Mouse (Mus musculus): ENCODE measurements around the gene Midn. TPM values are rescaled to one million over a fixed set of nuclear protein-coding genes. Genes with fewer than 3 reads are reported as not detected.

Gene Midn
- polyA plus RNA-seq, 1 experiment from 2014 or later = 18.3 TPM

DNA sequence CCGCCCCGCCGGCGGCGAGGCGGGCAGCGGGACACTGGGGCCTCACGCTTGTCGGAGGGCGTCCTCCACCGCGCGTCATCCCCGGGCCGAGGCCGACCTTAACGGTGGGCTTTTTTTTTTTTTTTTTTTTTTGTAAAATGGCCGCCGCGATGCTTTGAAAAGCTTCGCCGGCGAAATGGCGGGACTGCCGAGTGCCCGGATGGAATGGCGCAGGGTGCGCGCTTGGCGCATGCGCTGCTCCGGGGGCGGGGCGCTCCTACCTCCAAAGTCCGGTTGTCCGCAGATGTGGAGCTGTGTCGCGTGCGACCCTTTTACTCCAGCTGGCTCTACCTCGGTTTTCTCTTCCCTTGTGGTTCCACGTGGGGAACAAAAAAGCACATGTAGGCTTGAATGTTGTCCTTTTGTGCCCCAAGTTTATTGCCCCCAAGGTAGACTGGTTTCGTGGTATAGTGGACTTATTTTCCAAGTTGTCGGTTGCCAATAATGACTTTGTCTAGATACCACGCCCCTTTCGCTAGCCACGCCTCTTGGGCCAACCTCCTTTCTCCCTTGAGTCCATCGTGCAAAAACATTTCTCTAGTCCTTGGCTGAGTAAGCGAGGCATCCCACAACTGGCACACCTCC is 20.1 kb downstream of the Midn start:
- H3K36me3 ChIP-seq = peaks cover 27% of the 10 kb centered on the region
- WGBS = under 1% methylated on average over 44 of the region's 48 CpGs
- no peaks in the 10 kb centered on the region for H3K9me3 ChIP-seq (replicated peaks)
- peak overlapping the region; percentile 86 for H3K4me3 ChIP-seq (replicated peaks)
- H3K27ac ChIP-seq (replicated peaks) = peak overlapping the region; percentile 100
- peak overlapping the region; percentile 76 for H3K4me2 ChIP-seq (replicated peaks)
- peak overlapping the region; percentile 100 for H3K9ac ChIP-seq
- peaks cover 67% of the 10 kb centered on the region for H3K4me1 ChIP-seq
- no peaks in the 10 kb centered on the region for H3K27me3 ChIP-seq
- peak; percentile 8; the same call in 1 of the 2 replicates for ATAC-seq (ENCODE audit: insufficient number of reproducible peaks, low FRiP score, low TSS enrichment, low read depth)

DNA sequence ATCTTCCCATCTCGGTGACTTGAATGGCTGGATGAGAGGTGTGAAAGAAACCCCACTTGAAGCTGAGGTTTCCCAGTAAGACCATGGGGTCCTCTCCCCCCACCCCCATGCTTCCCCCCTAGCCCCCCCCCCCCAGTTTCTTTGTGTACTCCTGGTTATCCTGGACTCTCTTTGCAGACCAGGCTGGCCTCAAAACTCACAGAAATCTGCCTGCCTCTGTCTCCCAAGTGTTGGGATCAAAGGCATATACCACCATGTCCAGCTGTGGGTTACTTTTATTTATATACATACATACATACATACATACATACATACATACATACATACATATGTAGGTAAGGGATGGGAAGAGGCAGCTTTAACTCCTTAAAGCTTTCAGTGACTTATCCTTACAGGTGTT is 21.0 kb downstream of the Midn start:
- Histone ChIP-seq H3K27ac (replicated peaks) (peak overlapping the region; percentile 100; the same call in 1 of the 2 replicates), H3K4me1 (peaks cover 63% of the 10 kb centered on the region), H3K4me3 (replicated peaks) (peak overlapping the region; percentile 86), H3K9ac (peak overlapping the region; percentile 50; the same call in 1 of the 2 replicates), H3K4me2 (replicated peaks) (peak overlapping the region; percentile 76), H3K9me3 (replicated peaks) (no peaks in the 10 kb centered on the region), H3K36me3 (peaks cover 27% of the 10 kb centered on the region), H3K27me3 (no peaks in the 10 kb centered on the region)
- ATAC-seq (ENCODE audit: insufficient number of reproducible peaks, low FRiP score, low TSS enrichment, low read depth) = no peak
- 58% methylated on average over 1 of the region's 1 CpGs for WGBS

DNA sequence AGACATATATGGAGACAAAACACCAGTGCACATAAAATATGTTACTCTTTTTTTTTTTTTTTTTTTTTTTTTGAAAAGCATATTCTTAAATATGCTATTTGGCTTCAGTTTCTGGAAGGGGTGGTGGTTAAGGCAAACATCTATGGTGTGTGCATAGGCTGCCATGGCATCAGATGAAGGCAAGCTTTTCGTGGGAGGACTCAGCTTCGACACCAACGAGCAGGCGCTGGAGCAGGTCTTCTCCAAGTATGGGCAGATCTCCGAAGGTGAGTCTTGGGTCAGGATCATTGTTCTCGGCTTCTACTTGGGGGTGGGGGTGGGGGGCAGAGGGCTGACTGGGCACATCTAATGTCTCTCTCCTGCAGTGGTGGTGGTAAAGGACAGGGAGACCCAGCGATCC is 21.6 kb downstream of the Midn start:
- H3K27ac ChIP-seq (replicated peaks) = no peak overlapping the region
- ATAC-seq (ENCODE audit: insufficient number of reproducible peaks, low FRiP score, low TSS enrichment, low read depth) = no peak
- peaks cover 27% of the 10 kb centered on the region for H3K36me3 ChIP-seq
- no peaks in the 10 kb centered on the region for H3K27me3 ChIP-seq
- H3K4me3 ChIP-seq (replicated peaks) = no peak overlapping the region
- H3K4me2 ChIP-seq (replicated peaks) = no peak overlapping the region
- no peaks in the 10 kb centered on the region for H3K9me3 ChIP-seq (replicated peaks)
- 89% methylated on average over 7 of the region's 7 CpGs for WGBS
- H3K4me1 ChIP-seq = peaks cover 63% of the 10 kb centered on the region
- H3K9ac ChIP-seq = no peak overlapping the region

DNA sequence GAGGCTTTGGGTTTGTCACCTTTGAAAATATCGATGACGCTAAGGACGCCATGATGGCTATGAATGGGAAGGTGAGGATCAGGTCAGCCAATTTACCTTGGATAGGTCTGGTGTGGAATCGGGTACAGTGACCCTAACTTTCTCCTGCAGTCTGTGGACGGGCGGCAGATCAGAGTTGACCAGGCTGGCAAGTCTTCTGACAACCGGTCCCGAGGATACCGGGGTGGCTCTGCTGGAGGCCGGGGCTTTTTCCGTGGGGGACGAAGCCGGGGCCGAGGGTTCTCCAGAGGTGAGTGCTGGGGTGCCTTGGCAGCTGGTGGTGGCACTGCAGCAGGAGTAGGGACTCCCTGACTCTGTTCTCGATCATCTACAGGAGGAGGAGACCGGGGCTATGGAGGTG is 22.0 kb downstream of the Midn start:
- H3K4me1 ChIP-seq = peaks cover 62% of the 10 kb centered on the region
- no peak overlapping the region for H3K9ac ChIP-seq
- H3K36me3 ChIP-seq = peaks cover 27% of the 10 kb centered on the region
- no peak overlapping the region for H3K4me3 ChIP-seq (replicated peaks)
- H3K27me3 ChIP-seq = no peaks in the 10 kb centered on the region
- H3K9me3 ChIP-seq (replicated peaks) = no peaks in the 10 kb centered on the region
- WGBS = 94% methylated on average over 16 of the region's 16 CpGs
- no peak overlapping the region for H3K4me2 ChIP-seq (replicated peaks)
- ATAC-seq (ENCODE audit: insufficient number of reproducible peaks, low FRiP score, low TSS enrichment, low read depth) = no peak
- H3K27ac ChIP-seq (replicated peaks) = no peak overlapping the region

DNA sequence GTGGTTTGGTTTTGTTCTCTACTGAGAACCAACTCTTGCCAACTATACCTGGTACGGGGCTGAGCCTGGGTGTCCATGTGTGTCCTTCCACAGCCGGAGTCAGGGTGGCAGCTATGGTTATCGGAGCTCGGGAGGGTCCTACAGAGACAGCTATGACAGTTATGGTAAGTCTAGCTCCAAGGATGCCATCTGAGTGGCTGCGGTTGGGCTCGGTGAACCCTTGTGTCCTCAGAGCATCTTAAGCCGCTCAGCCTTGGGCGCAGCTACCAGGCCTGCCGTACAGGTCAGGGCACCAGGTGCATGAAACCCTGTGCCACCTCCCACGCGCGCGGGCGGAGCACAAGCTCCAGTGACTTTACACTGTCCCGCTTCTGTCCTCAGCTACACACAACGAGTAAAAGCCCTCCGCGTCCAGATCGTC is 22.5 kb downstream of the Midn start:
- Histone ChIP-seq H3K4me2 (replicated peaks) (no peak overlapping the region), H3K9me3 (replicated peaks) (no peaks in the 10 kb centered on the region), H3K4me1 (peaks cover 60% of the 10 kb centered on the region), H3K27me3 (no peaks in the 10 kb centered on the region), H3K27ac (replicated peaks) (no peak overlapping the region), H3K9ac (no peak overlapping the region), H3K4me3 (replicated peaks) (no peak overlapping the region), H3K36me3 (peaks cover 27% of the 10 kb centered on the region)
- ATAC-seq (ENCODE audit: insufficient number of reproducible peaks, low FRiP score, low TSS enrichment, low read depth) = no peak
- WGBS = 90% methylated on average over 19 of the region's 19 CpGs

DNA sequence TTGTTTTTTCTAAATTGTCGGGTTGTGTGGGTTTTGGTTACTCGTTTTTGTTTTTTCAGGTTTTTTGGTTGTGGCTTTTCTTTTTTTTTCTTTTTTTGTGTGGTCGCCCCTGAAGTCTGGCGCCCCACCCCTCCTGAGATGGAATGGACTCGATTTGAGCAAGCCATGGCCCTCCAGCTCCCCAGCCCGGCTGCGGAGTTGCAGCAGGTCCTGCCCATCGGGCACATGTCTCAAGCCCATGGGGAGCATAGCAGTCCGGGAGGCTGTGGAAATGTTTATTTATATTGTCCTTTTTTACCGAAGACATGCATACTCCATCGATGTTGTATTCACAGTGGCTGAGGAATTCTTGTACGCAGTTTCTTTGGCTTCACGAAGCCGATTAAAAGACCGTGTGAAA is 23.2 kb downstream of the Midn start:
- no peaks in the 10 kb centered on the region for H3K27me3 ChIP-seq
- H3K9ac ChIP-seq = no peak overlapping the region
- H3K4me2 ChIP-seq (replicated peaks) = no peak overlapping the region
- no peak for ATAC-seq (ENCODE audit: insufficient number of reproducible peaks, low FRiP score, low TSS enrichment, low read depth)
- no peak overlapping the region for H3K27ac ChIP-seq (replicated peaks)
- H3K4me3 ChIP-seq (replicated peaks) = no peak overlapping the region
- peaks cover 27% of the 10 kb centered on the region for H3K36me3 ChIP-seq
- 88% methylated on average over 15 of the region's 15 CpGs for WGBS
- no peaks in the 10 kb centered on the region for H3K9me3 ChIP-seq (replicated peaks)
- peaks cover 60% of the 10 kb centered on the region for H3K4me1 ChIP-seq

DNA sequence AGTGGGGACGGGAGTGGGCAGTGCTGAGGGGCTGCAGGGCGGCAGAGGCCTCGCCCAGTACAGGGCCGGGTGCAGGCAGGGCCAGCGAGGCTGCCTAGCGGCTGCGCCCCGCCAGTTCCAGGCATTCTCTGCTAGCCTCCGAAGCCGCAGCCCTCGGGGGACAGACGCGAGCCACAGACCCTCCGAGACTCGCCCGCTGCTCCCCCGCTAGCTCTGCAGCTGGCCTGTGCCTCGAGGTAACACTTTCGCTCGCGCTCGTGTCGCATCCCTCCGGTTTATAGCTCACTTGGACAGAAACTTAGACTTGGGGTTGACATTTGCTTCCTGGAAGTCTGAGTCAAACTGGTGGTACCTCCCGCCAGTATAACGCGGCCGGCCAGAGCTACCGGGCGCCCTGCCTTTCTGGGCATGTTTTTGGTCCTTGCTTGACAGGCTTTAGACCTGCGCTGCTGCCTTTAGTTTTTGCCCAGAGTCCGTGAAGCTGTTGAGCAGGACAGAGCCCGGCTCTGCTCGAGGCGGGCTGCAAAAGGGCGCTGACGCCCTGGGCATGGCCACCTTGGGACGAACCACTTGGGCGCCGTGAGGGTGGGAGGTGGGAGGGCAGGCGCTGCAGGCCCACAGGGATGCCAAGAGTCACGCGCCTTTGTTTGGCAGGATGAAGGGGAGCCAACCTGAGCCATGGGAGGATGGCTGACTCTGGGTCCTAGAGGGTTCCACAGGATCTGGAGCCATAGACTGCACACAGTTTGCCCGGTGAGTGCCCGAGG is 23.9 kb downstream of the Midn start:
- peak overlapping the region; percentile 93 for H3K27ac ChIP-seq (replicated peaks)
- no peaks in the 10 kb centered on the region for H3K9me3 ChIP-seq (replicated peaks)
- peaks cover 56% of the 10 kb centered on the region for H3K4me1 ChIP-seq
- H3K27me3 ChIP-seq = no peaks in the 10 kb centered on the region
- peaks cover 27% of the 10 kb centered on the region for H3K36me3 ChIP-seq
- no peak for ATAC-seq (ENCODE audit: insufficient number of reproducible peaks, low FRiP score, low TSS enrichment, low read depth)
- 78% methylated on average over 45 of the region's 45 CpGs for WGBS
- H3K4me3 ChIP-seq (replicated peaks) = peak overlapping the region; percentile 64
- H3K9ac ChIP-seq = no peak overlapping the region
- H3K4me2 ChIP-seq (replicated peaks) = peak overlapping the region; percentile 71

DNA sequence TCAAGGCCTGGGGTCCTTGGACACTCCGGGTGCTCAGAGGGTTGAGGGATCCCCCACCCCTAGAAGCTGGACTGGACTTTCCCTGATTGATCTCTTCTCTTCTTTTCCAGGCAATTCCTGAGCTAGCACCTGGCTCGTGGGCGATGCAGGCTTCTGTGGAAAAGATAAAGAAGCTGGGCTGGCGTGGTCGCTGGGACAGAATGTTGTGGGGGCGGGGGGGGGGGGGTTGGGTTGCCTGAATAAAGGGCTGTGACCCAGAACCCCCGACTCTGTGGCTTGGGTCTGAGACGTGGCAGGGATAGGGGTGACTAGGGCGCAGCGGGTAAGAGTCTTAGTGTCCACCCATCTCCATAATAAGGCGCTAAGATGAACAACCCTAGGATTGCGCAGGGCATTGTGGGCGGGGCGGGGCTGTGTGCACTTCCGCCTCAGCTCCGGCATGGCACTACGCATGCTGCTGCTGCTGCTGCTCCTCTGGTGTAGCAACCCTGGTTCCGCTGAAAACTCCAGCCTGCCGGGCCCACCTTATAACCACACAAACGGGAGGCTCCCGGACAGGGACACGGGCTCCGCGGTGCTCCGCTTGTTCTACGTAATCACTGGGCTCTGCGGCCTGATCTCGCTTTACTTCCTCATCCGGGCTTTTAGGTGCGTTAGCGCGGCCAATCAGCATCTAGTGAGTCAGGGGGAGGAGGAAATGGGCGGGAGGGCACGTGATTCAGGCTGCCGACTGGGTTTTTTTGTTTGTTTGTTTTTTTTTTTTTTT is 24.6 kb downstream of the Midn start, which contains the start of gene 1600002K03Rik:
Gene 1600002K03Rik (plus strand): TSS at position 418 of the 766 bp plus-strand sequence.
- Histone ChIP-seq H3K27ac (replicated peaks) (peak within 1 kb of the TSS; percentile 93), H3K4me2 (replicated peaks) (peak within 1 kb of the TSS; percentile 71), H3K4me3 (replicated peaks) (peak within 1 kb of the TSS; percentile 64), H3K27me3 (no peaks in the 10 kb centered on the region), H3K36me3 (peaks cover 27% of the 10 kb centered on the region), H3K4me1 (peaks cover 54% of the 10 kb centered on the region), H3K9ac (peak within 1 kb of the TSS; percentile 53), H3K9me3 (replicated peaks) (no peaks in the 10 kb centered on the region)
- ATAC-seq (ENCODE audit: insufficient number of reproducible peaks, low FRiP score, low TSS enrichment, low read depth) = peak; percentile 78
- 11% methylated on average over 35 of the region's 35 CpGs for WGBS

DNA sequence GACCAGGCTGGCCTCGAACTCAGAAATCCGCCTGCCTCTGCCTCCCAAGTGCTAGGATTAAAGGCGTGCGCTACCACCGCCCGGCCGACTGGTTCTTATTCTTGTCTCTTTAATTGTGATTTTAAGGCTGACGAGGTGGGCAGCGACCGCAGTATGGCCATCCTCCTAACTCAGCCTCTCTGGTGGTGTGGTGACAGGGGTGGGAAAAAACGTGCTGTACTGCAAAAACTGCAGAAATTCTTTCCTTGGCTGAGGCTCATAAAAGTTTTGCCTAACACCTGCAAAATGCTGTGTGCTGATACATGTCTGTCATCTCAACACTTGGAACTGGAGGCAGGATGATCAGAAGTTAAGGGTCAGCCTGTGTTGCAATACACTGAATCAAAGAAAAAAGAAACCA is 25.3 kb downstream of the Midn start:
- Histone ChIP-seq H3K9me3 (replicated peaks) (no peaks in the 10 kb centered on the region), H3K4me1 (peaks cover 53% of the 10 kb centered on the region), H3K4me3 (replicated peaks) (peak overlapping the region; percentile 64), H3K36me3 (peaks cover 27% of the 10 kb centered on the region), H3K4me2 (replicated peaks) (peak overlapping the region; percentile 71), H3K27ac (replicated peaks) (peak overlapping the region; percentile 93), H3K9ac (peak overlapping the region; percentile 53), H3K27me3 (no peaks in the 10 kb centered on the region)
- no peak for ATAC-seq (ENCODE audit: insufficient number of reproducible peaks, low FRiP score, low TSS enrichment, low read depth)
- WGBS = 5% methylated on average over 11 of the region's 11 CpGs

DNA sequence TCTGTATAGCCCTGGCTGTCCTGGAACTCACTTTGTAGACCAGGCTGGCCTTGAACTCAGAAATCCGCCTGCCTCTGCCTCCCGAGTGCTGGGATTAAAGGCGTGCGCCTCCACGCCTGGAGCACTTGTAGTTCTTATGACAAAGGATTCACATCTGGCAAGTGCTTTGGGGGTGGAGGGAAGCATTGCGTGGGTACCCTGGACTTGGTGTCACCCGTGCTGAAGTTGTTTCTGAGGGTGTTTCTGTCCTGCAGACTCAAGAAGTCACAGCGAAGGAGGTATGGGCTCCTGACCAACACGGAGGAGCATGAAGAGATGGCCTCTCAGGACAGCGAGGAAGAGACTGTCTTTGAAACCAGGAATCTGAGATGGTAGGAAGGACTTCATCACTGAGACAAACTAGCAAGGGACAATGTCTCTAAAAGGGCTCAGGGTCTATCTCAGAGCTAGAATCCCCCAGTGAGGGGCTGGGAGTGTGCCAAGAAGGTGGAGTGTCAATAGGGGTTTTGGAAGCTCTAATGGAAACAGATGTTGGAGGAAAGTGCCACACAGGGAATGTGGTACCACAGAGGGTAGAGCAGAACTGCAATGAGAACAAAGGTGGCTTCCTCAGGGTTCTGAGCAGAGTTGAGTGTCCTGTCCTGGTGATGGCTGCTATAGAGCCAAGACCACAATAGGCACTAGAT is 26.0 kb downstream of the Midn start:
- WGBS = 80% methylated on average over 10 of the region's 10 CpGs
- H3K36me3 ChIP-seq = peaks cover 27% of the 10 kb centered on the region
- no peak overlapping the region for H3K4me3 ChIP-seq (replicated peaks)
- no peak for ATAC-seq (ENCODE audit: insufficient number of reproducible peaks, low FRiP score, low TSS enrichment, low read depth)
- H3K4me2 ChIP-seq (replicated peaks) = no peak overlapping the region
- no peaks in the 10 kb centered on the region for H3K27me3 ChIP-seq
- no peaks in the 10 kb centered on the region for H3K9me3 ChIP-seq (replicated peaks)
- peaks cover 46% of the 10 kb centered on the region for H3K4me1 ChIP-seq
- no peak overlapping the region for H3K27ac ChIP-seq (replicated peaks)
- no peak overlapping the region for H3K9ac ChIP-seq

DNA sequence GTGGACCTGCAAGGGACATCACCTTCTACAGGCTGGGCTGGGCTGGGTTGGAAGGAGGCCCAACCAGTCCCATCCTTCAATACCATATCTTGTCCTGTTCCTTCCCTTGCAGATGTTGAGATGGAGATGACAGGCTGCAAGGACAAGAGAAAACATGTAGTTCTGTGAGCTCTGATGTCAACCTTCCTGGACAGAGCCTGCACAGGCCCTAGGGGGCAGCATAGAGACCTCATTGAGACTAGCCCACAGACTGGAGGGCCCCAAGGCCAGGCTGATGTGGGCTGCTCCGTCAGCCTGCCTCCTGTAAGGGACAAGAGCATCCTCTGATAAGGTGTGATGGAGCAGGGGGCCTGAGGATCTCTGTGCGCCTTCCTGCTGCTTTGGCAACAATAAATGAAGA is 26.6 kb downstream of the Midn start:
- no peak overlapping the region for H3K27ac ChIP-seq (replicated peaks)
- ATAC-seq (ENCODE audit: insufficient number of reproducible peaks, low FRiP score, low TSS enrichment, low read depth) = no peak
- WGBS = 55% methylated on average over 2 of the region's 2 CpGs
- H3K36me3 ChIP-seq = peaks cover 27% of the 10 kb centered on the region
- H3K27me3 ChIP-seq = no peaks in the 10 kb centered on the region
- no peak overlapping the region for H3K4me3 ChIP-seq (replicated peaks)
- no peak overlapping the region for H3K9ac ChIP-seq
- H3K4me1 ChIP-seq = peaks cover 42% of the 10 kb centered on the region
- H3K4me2 ChIP-seq (replicated peaks) = no peak overlapping the region
- no peaks in the 10 kb centered on the region for H3K9me3 ChIP-seq (replicated peaks)
